Mouse (Mus musculus): ENCODE data around the gene Krt16. TPM values are rescaled to one million over a fixed set of nuclear protein-coding genes. Genes with fewer than 3 reads are reported as not detected.

The Krt16 gene
- total and polyA plus RNA-seq, 3 experiments, result not detected

DNA sequence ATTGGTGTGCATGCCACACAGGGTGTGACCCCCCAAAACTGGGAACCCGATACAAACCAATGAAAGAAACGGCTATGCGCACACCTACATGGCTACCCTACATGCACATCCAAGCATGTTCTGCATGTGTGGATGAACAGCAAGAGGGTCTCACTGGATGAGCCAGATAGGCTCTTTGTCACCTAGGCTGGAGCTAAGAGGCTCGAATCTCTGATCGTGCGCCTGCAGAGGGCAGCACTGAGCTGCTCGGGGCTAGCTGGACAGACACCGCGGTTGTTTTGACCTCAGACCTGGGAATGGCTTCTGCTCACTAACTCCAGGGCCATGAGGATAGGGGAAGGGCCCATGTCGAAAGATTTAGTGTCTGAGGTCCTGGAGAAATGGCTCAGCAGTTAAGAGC, 33.8 kb upstream of the Krt16 start (continued):
- TF ChIP-seq UBTF (IDR thresholded peaks at IDR 0.05; ENCODE audit: borderline replicate concordance, insufficient read depth, low read depth, low read length), result no peak

- no peaks in the 10 kb centered on the region for H3K36me3 ChIP-seq (ENCODE audit: control insufficient read depth in 1 of 2, insufficient read depth in 2 of 2, low read length in 2 of 2)
- H3K27me3 ChIP-seq (ENCODE audit: control insufficient read depth in 1 of 2, insufficient read depth in 2 of 2, low read length in 2 of 2), result no peaks in the 10 kb centered on the region; a peak in 1 of 4 replicates
- H3K9ac ChIP-seq (ENCODE audit: control insufficient read depth, low read depth, low read length, poor library complexity, severe bottlenecking), result no peak overlapping the region
- H3K27ac ChIP-seq (ENCODE audit: control insufficient read depth, low read depth, low read length), result no peak overlapping the region
- no peaks in the 10 kb centered on the region for H3K4me1 ChIP-seq (ENCODE audit: control insufficient read depth in 1 of 2, insufficient read depth in 2 of 2, low read length in 2 of 2)
- no peaks in the 10 kb centered on the region for H3K9me3 ChIP-seq (replicated peaks; ENCODE audit: insufficient read depth, low read length)
- TF ChIP-seq MYC (IDR thresholded peaks at IDR 0.05; ENCODE audit: low read depth, low read length), result no peak
- TF ChIP-seq RAD21 (IDR thresholded peaks at IDR 0.05; ENCODE audit: low read depth, low read length), result peak; percentile 95
- peak; percentile 21; the same call in 1 of the 2 replicates for TF ChIP-seq ZNF384 (IDR thresholded peaks at IDR 0.05; ENCODE audit: low read depth, low read length)
- TF ChIP-seq ZC3H11A (IDR thresholded peaks at IDR 0.05; ENCODE audit: low read depth, low read length), result peak; percentile 83
- no peak for TF ChIP-seq USF2 (IDR thresholded peaks at IDR 0.05; ENCODE audit: borderline replicate concordance in 1 of 2, insufficient read depth in 1 of 2, low read depth in 1 of 2, low read length in 2 of 2)
- TF ChIP-seq SMC3 (IDR thresholded peaks at IDR 0.05; ENCODE audit: low read depth, low read length), result peak; percentile 88
- TF ChIP-seq CTCF (IDR thresholded peaks at IDR 0.05 in 2 of 3, conservative IDR thresholded peaks at IDR 0.05 in 1 of 3; ENCODE audit: control insufficient read depth in 1 of 3, insufficient read depth in 1 of 3, low read depth in 2 of 3, low read length in 3 of 3, poor library complexity in 1 of 3, severe bottlenecking in 1 of 3), result peak; percentile 74 to 96 (median 95)
- no peaks in the 10 kb centered on the region for H3K79me2 ChIP-seq (ENCODE audit: control insufficient read depth, insufficient read depth, low read length, poor library complexity)
- H3K4me3 ChIP-seq (ENCODE audit: control insufficient read depth in 1 of 2, insufficient read depth in 1 of 2, low read depth in 2 of 2, low read length in 2 of 2), result no peak overlapping the region
- peak; percentile 85 for DNase-seq (ENCODE audit: low read depth, low spot score)
Observed at GRCm38 (mm10) chr11:100281596-100282544, 33.2 kb upstream of the Krt16 start.

DNA sequence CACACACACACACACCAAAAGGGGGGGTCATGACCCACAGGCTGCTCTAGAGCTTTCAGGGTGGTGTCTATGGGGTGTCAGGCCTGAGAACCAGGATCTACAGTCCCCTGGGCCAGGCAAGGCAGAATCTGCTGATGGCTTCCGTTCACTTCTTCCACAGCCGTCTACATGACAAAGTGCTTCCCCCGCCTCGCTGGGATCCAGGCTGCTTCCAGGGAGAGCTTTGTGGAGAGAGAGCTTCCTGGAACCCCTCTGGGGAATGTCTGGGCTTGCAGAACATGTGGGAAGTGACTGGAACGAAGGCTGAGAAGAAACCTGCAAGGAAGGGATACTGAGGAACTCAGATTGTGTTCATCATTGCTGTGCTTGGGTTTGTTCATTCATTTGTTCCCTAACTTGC, 30.1 kb upstream of the Krt16 start:
- Histone ChIP-seq H3K9ac (ENCODE audit: control insufficient read depth, low read depth, low read length, poor library complexity, severe bottlenecking) (no peak overlapping the region), H3K27ac (ENCODE audit: control insufficient read depth, low read depth, low read length) (no peak overlapping the region), H3K4me3 (ENCODE audit: control insufficient read depth in 1 of 2, insufficient read depth in 1 of 2, low read depth in 2 of 2, low read length in 2 of 2) (no peak overlapping the region), H3K9me3 (replicated peaks; ENCODE audit: insufficient read depth, low read length) (no peaks in the 10 kb centered on the region), H3K4me1 (ENCODE audit: control insufficient read depth in 1 of 2, insufficient read depth in 2 of 2, low read length in 2 of 2) (no peaks in the 10 kb centered on the region), H3K27me3 (ENCODE audit: control insufficient read depth in 1 of 2, insufficient read depth in 2 of 2, low read length in 2 of 2) (no peaks in the 10 kb centered on the region), H3K79me2 (ENCODE audit: control insufficient read depth, insufficient read depth, low read length, poor library complexity) (no peaks in the 10 kb centered on the region), H3K36me3 (ENCODE audit: control insufficient read depth in 1 of 2, insufficient read depth in 2 of 2, low read length in 2 of 2) (no peaks in the 10 kb centered on the region)
- DNase-seq (ENCODE audit: low read depth, low spot score), result no peak
- no peak for TF ChIP-seq CHD1 (IDR thresholded peaks at IDR 0.05; ENCODE audit: low read depth, low read length)
- no peak for TF ChIP-seq MXI1 (IDR thresholded peaks at IDR 0.05; ENCODE audit: low read depth, low read length)
- TF ChIP-seq RCOR1 (IDR thresholded peaks at IDR 0.05; ENCODE audit: low read depth, low read length), result no peak
- TF ChIP-seq RAD21 (IDR thresholded peaks at IDR 0.05; ENCODE audit: low read depth, low read length), result no peak
- no peak for TF ChIP-seq MYC (IDR thresholded peaks at IDR 0.05; ENCODE audit: low read depth, low read length)
- no peak for TF ChIP-seq ELF1 (IDR thresholded peaks at IDR 0.05; ENCODE audit: low read depth, low read length)
- TF ChIP-seq POLR2AphosphoS2 (IDR thresholded peaks at IDR 0.05; ENCODE audit: low read length), result no peak
- TF ChIP-seq MAFK (IDR thresholded peaks at IDR 0.05; ENCODE audit: borderline replicate concordance, low read depth, low read length), result no peak
- TF ChIP-seq ZMIZ1 (IDR thresholded peaks at IDR 0.05; ENCODE audit: low read depth, low read length), result no peak
- TF ChIP-seq GABPA (IDR thresholded peaks at IDR 0.05; ENCODE audit: low read depth, low read length), result no peak
- no peak for TF ChIP-seq ZNF384 (IDR thresholded peaks at IDR 0.05; ENCODE audit: low read depth, low read length)
- no peak for TF ChIP-seq CHD2 (IDR thresholded peaks at IDR 0.05; ENCODE audit: low read length)
